ENCODE assay signal across 18 mouse cellular contexts in the genomic region with DNA sequence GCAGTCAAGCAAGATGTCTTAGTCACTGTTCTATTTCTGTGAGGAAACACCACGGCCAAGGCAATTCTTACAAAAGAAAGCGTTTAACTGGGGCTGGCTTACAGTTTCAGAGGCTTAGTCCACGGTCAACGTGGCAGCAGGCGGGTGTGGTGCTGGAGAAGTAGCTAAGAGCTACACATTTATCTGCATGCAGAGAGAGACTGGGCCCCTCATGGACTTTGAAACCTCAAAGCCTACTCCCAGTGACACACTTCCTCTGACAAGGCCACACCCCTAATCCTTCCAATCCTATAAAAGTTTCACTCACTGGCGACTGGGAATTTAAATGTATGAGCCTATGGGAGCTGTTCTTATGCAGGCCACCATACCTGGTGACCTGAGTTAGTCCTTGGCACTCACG. TPM values are rescaled to one million over a fixed set of nuclear protein-coding genes. Genes with fewer than 3 reads are reported as not detected.
DNase-seq lines count a peak whose midpoint lies in the region; ATAC-seq and TF ChIP-seq lines count a peak whose summit lies in the region.
"Had no signal": no experiment of that assay in that cellular context is flagged by ENCODE, and none has a peak within 500 bp of the region (broad histone marks: within the 10 kb centered on the region; RNA-seq: fewer than 3 reads in every experiment).

No protein-coding gene starts in this region.

- no peaks in the 10 kb centered on the region for H3K79me2 ChIP-seq in MEL (ENCODE audit: control insufficient read depth, insufficient read depth, low read length, poor library complexity)

- no peak for TF ChIP-seq EP300 in MEL (IDR thresholded peaks at IDR 0.05; ENCODE audit: low read depth in 1 of 2, low read length in 2 of 2)
- no peak for TF ChIP-seq EP300 in liver, embryonic 14.5 days (IDR thresholded peaks at IDR 0.05; ENCODE audit: low read depth)
- TF ChIP-seq EP300 in stomach, postnatal 0 days (optimal IDR thresholded peaks at IDR 0.05) = no peak

- H3K27ac ChIP-seq in MEL (ENCODE audit: control insufficient read depth, low read depth, low read length) = peak overlapping the region; percentile 31
- peak overlapping the region; percentile 65 for H3K27ac ChIP-seq in intestine, embryonic 16.5 days (ENCODE audit: low read length)
- H3K27ac ChIP-seq in liver, embryonic 14.5 days = no peak overlapping the region
- no peak overlapping the region for H3K27ac ChIP-seq in stomach, postnatal 0 days (replicated peaks)
- H3K27ac ChIP-seq in forebrain, embryonic 10.5 days = no peak overlapping the region
- H3K27ac ChIP-seq: embryonic facial prominence, embryonic 10.5 days; hindbrain, embryonic 10.5 days; hindbrain, embryonic 14.5 days had no signal

- no peaks in the 10 kb centered on the region for H3K9me3 ChIP-seq in MEL (replicated peaks; ENCODE audit: insufficient read depth, low read length)
- H3K9me3 ChIP-seq in intestine, embryonic 16.5 days (ENCODE audit: control insufficient read depth, low read length) = no peaks in the 10 kb centered on the region; the same call in 1 of the 2 replicates
- no peaks in the 10 kb centered on the region for H3K9me3 ChIP-seq in liver, embryonic 14.5 days (ENCODE audit: control insufficient read depth, low read length)
- H3K9me3 ChIP-seq in stomach, postnatal 0 days (ENCODE audit: control insufficient read depth, low read length) = no peaks in the 10 kb centered on the region
- H3K9me3 ChIP-seq in forebrain, embryonic 10.5 days = no peaks in the 10 kb centered on the region
- H3K9me3 ChIP-seq: embryonic facial prominence, embryonic 10.5 days; heart, embryonic 12.5 days; hindbrain, embryonic 10.5 days had no signal

- TF ChIP-seq CTCF in MEL (IDR thresholded peaks at IDR 0.05 in 2 of 3, conservative IDR thresholded peaks at IDR 0.05 in 1 of 3; ENCODE audit: control insufficient read depth in 1 of 3, insufficient read depth in 1 of 3, low read depth in 2 of 3, low read length in 3 of 3, poor library complexity in 1 of 3, severe bottlenecking in 1 of 3) = no peak
- TF ChIP-seq CTCF in liver, embryonic 14.5 days (IDR thresholded peaks at IDR 0.05; ENCODE audit: low read depth) = no peak
- TF ChIP-seq CTCF in stomach, postnatal 0 days (IDR thresholded peaks at IDR 0.05; ENCODE audit: low read depth) = no peak

- WGBS in intestine, embryonic 16.5 days = 68% methylated on average over 7 of the region's 7 CpGs
- 52% methylated on average over 7 of the region's 7 CpGs for WGBS in liver, embryonic 14.5 days (ENCODE audit: insufficient replicate concordance)
- WGBS in stomach, postnatal 0 days = 65% methylated on average over 7 of the region's 7 CpGs
- WGBS in forebrain, embryonic 10.5 days = 80% methylated on average over 7 of the region's 7 CpGs

- peaks cover 0 to 14% of the 10 kb centered on the region in 2 experiments; a peak in 3 of 4 replicates for H3K36me3 ChIP-seq in MEL (ENCODE audit: control insufficient read depth in 1 of 2, insufficient read depth in 2 of 2, low read length in 2 of 2)
- peaks cover 21% of the 10 kb centered on the region; the same call in 1 of the 2 replicates for H3K36me3 ChIP-seq in intestine, embryonic 16.5 days (ENCODE audit: control insufficient read depth, insufficient read depth, low read length)
- H3K36me3 ChIP-seq in liver, embryonic 14.5 days (replicated peaks; ENCODE audit: control insufficient read depth, insufficient read depth, low read depth) = peaks cover 8% of the 10 kb centered on the region; the same call in 1 of the 2 replicates
- no peaks in the 10 kb centered on the region; the same call in 1 of the 2 replicates for H3K36me3 ChIP-seq in stomach, postnatal 0 days (ENCODE audit: control insufficient read depth, insufficient read depth, low read length)
- H3K36me3 ChIP-seq in forebrain, embryonic 10.5 days (replicated peaks) = 0 out of 2 replicates have a peak, but pooled peaks cover 3% of the 10 kb centered on the region
- H3K36me3 ChIP-seq: embryonic facial prominence, embryonic 10.5 days; heart, embryonic 12.5 days; hindbrain, embryonic 10.5 days had no signal

- TF ChIP-seq RAD21 in MEL (IDR thresholded peaks at IDR 0.05; ENCODE audit: low read depth, low read length) = no peak

- TF ChIP-seq POLR2A in MEL (IDR thresholded peaks at IDR 0.05; ENCODE audit: control insufficient read depth in 1 of 2, insufficient read depth in 1 of 2, low read depth in 1 of 2, low read length in 2 of 2, poor library complexity in 1 of 2) = no peak

- H3K4me3 ChIP-seq in MEL (ENCODE audit: control insufficient read depth in 1 of 2, insufficient read depth in 1 of 2, low read depth in 2 of 2, low read length in 2 of 2) = no peak overlapping the region
- H3K4me3 ChIP-seq in intestine, embryonic 16.5 days (ENCODE audit: low read length) = no peak overlapping the region
- H3K4me3 ChIP-seq in liver, embryonic 14.5 days (ENCODE audit: insufficient read depth in 1 of 2, low read depth in 2 of 2, low read length in 2 of 2) = no peak overlapping the region
- H3K4me3 ChIP-seq in stomach, postnatal 0 days (ENCODE audit: low read depth, low read length) = no peak overlapping the region
- H3K4me3 ChIP-seq in forebrain, embryonic 10.5 days = no peak overlapping the region
- H3K4me3 ChIP-seq: embryonic facial prominence, embryonic 10.5 days; erythroblast, embryonic 14.5 days; heart, embryonic 12.5 days; hindbrain, embryonic 10.5 days had no signal

- peaks cover 2 to 22% of the 10 kb centered on the region in 2 experiments for H3K4me1 ChIP-seq in MEL (ENCODE audit: control insufficient read depth in 1 of 2, insufficient read depth in 2 of 2, low read length in 2 of 2)
- peaks cover 20% of the 10 kb centered on the region for H3K4me1 ChIP-seq in intestine, embryonic 16.5 days (ENCODE audit: control insufficient read depth, insufficient read depth, low read length)
- peaks cover 0 to 15% of the 10 kb centered on the region in 2 experiments; a peak in 2 of 4 replicates for H3K4me1 ChIP-seq in liver, embryonic 14.5 days (replicated peaks; ENCODE audit: control insufficient read depth in 2 of 2, insufficient read depth in 2 of 2, low read length in 1 of 2)
- H3K4me1 ChIP-seq in stomach, postnatal 0 days (replicated peaks; ENCODE audit: control insufficient read depth, insufficient read depth) = no peaks in the 10 kb centered on the region; the same call in 1 of the 2 replicates
- no peaks in the 10 kb centered on the region for H3K4me1 ChIP-seq in forebrain, embryonic 10.5 days
- H3K4me1 ChIP-seq: hindbrain, embryonic 10.5 days had no signal

- ATAC-seq in intestine, embryonic 16.5 days = peak; percentile 47
- 0 out of 2 replicates have a peak, but pooled peaks have one; percentile 19 for ATAC-seq in liver, embryonic 14.5 days (ENCODE audit: insufficient read depth)
- peak; percentile 60 for ATAC-seq in stomach, postnatal 0 days (ENCODE audit: low FRiP score, low TSS enrichment)
- ATAC-seq: forebrain, embryonic 16.5 days had no signal

- H3K27me3 ChIP-seq in MEL (ENCODE audit: control insufficient read depth in 1 of 2, insufficient read depth in 2 of 2, low read length in 2 of 2) = no peaks in the 10 kb centered on the region
- no peaks in the 10 kb centered on the region for H3K27me3 ChIP-seq in intestine, embryonic 16.5 days (replicated peaks; ENCODE audit: control insufficient read depth, insufficient read depth, low read length)
- no peaks in the 10 kb centered on the region for H3K27me3 ChIP-seq in liver, embryonic 14.5 days (ENCODE audit: control insufficient read depth, insufficient read depth, low read length)
- H3K27me3 ChIP-seq in stomach, postnatal 0 days (ENCODE audit: control insufficient read depth, insufficient read depth, low read length) = no peaks in the 10 kb centered on the region
- no peaks in the 10 kb centered on the region for H3K27me3 ChIP-seq in forebrain, embryonic 10.5 days (ENCODE audit: poor library complexity, severe bottlenecking)
- H3K27me3 ChIP-seq: CH12.LX had no signal

- DNase-seq in MEL (ENCODE audit: low read depth, low spot score) = peak; percentile 30
- no peak for DNase-seq in liver, embryonic 14.5 days (ENCODE audit: low read depth in 3 of 3, low spot score in 3 of 3)
- DNase-seq in stomach, postnatal 0 days (ENCODE audit: low spot score) = no peak
- no peak for DNase-seq in forebrain, embryonic 10.5 days (ENCODE audit: extremely low spot score, low spot score)
- no peak for DNase-seq in right cerebral cortex, postnatal 25 days
- DNase-seq: adrenal gland, adult 2 months; adrenal gland, postnatal 25 days; cerebellum, adult 18-20 months; cerebellum, postnatal 10 days; gastrocnemius, postnatal 10 days had no signal

- H3K4me2 ChIP-seq in intestine, embryonic 16.5 days (ENCODE audit: low read depth, low read length) = no peak overlapping the region
- no peak overlapping the region for H3K4me2 ChIP-seq in liver, embryonic 14.5 days (ENCODE audit: low read depth)
- no peak overlapping the region for H3K4me2 ChIP-seq in stomach, postnatal 0 days (replicated peaks; ENCODE audit: low read depth)
- H3K4me2 ChIP-seq: heart, embryonic 12.5 days; hindbrain, embryonic 14.5 days had no signal

- H3K9ac ChIP-seq in MEL (ENCODE audit: control insufficient read depth, low read depth, low read length, poor library complexity, severe bottlenecking) = no peak overlapping the region
- no peak overlapping the region for H3K9ac ChIP-seq in intestine, embryonic 16.5 days (ENCODE audit: low read depth, low read length)
- no peak overlapping the region for H3K9ac ChIP-seq in liver, embryonic 14.5 days (replicated peaks)
- no peak overlapping the region for H3K9ac ChIP-seq in stomach, postnatal 0 days (ENCODE audit: low read length)
- H3K9ac ChIP-seq: heart, embryonic 12.5 days; hindbrain, embryonic 14.5 days had no signal

RNA-seq across cellular contexts. Expression of a gene that starts 13.1 kb away (rescaled TPM):
- total RNA-seq in MEL (2012; rRNA removed) = 19.9 and 22.8 TPM in 2 replicates
- polyA plus RNA-seq in MEL (2012; ENCODE audit: insufficient read depth in 1 of 2, insufficient read length in 2 of 2, low read depth in 1 of 2, low replicate concordance in 2 of 2, missing spikeins in 1 of 2) = 10 to 100 TPM in 1 of 2 experiments, not detected in 1; 42.4 TPM
- 21.7 and 27.1 TPM in 2 replicates for polyA plus RNA-seq in intestine, embryonic 16.5 days (2015; fragmentation: Nextera tagmentation; extraction: Ambion mirVana)
- 7.8 and 8.4 TPM in 2 replicates for polyA plus RNA-seq in liver, embryonic 14.5 days (2012; rRNA removed)
- polyA plus RNA-seq in liver, embryonic 14.5 days (2014; fragmentation: Nextera tagmentation; extraction: Ambion mirVana) = 7.7 and 7.9 TPM in 2 replicates
- polyA plus RNA-seq in stomach, postnatal 0 days (2015; fragmentation: Nextera tagmentation; extraction: Ambion mirVana) = 19.9 and 21.2 TPM in 2 replicates
- polyA plus RNA-seq in forebrain, embryonic 10.5 days (2016; fragmentation: Nextera tagmentation; extraction: Ambion mirVana) = 2.9 and 3.9 TPM in 2 replicates

RNA-seq across cellular contexts. Expression of a gene that starts 30.0 kb away (rescaled TPM):
- 41.4 and 52.6 TPM in 2 replicates for total RNA-seq in MEL (2012; rRNA removed)
- 10 to 100 TPM in 1 of 2 experiments, not detected in 1; 50.4 TPM for polyA plus RNA-seq in MEL (2012; ENCODE audit: insufficient read depth in 1 of 2, insufficient read length in 2 of 2, low read depth in 1 of 2, low replicate concordance in 2 of 2, missing spikeins in 1 of 2)
- 150 and 184 TPM in 2 replicates for polyA plus RNA-seq in intestine, embryonic 16.5 days (2015; fragmentation: Nextera tagmentation; extraction: Ambion mirVana)
- polyA plus RNA-seq in liver, embryonic 14.5 days (2012; rRNA removed) = 29.6 and 32.2 TPM in 2 replicates
- polyA plus RNA-seq in liver, embryonic 14.5 days (2014; fragmentation: Nextera tagmentation; extraction: Ambion mirVana) = 54.9 and 55.1 TPM in 2 replicates
- polyA plus RNA-seq in stomach, postnatal 0 days (2015; fragmentation: Nextera tagmentation; extraction: Ambion mirVana) = 80.4 and 84.4 TPM in 2 replicates
- 72.8 and 74.5 TPM in 2 replicates for polyA plus RNA-seq in forebrain, embryonic 10.5 days (2016; fragmentation: Nextera tagmentation; extraction: Ambion mirVana)

Comparison
In these comparisons a context has a peak if more than half of its experiments do, and no peak if none do; other contexts are left out.
1. H3K27ac ChIP-seq: peak in MEL (single experiment) and intestine, embryonic 16.5 days (single experiment); none in liver, embryonic 14.5 days (single experiment), stomach, postnatal 0 days (single experiment) and forebrain, embryonic 10.5 days (single experiment).
2. Peak in every context shown above with its lines, with median percentiles within 50 percentile points of each other: ATAC-seq.